Mouse (Mus musculus) forebrain, embryonic 10.5 days (tissue): Measurements from ENCODE around the gene Snap29. TPM values are rescaled to one million over a fixed set of nuclear protein-coding genes. Genes with fewer than 3 reads are reported as not detected.
A peak's percentile ranks its signal among the peaks of the same experiment; 100 is the strongest.

ENCODE experiments used
- DNase-seq: peaks from one replicate; pipeline ENCODE4 v3.0.0-alpha.2; 2017; ENCODE audit warnings: low spot score; ENCODE audit errors: extremely low spot score
- H3K27ac ChIP-seq: fragments of 300-500 bp; sonication (generic); 2 replicates; pipeline ENCODE4 v1.5.1; 2016; ENCODE audit warnings: mild to moderate bottlenecking
- H3K27me3 ChIP-seq: fragments of 300-500 bp; sonication (generic); 2 replicates; pipeline ENCODE4 v1.6.1; 2016; ENCODE audit warnings: mild to moderate bottlenecking; ENCODE audit not compliant: poor library complexity, severe bottlenecking
- H3K36me3 ChIP-seq: fragments of 300-500 bp; sonication (generic); replicated peaks from 2 replicates; pipeline ENCODE4 v1.6.1; 2016; ENCODE audit warnings: mild to moderate bottlenecking, moderate library complexity
- H3K4me1 ChIP-seq: fragments of 300-500 bp; sonication (generic); 2 replicates; pipeline ENCODE4 v1.6.1; 2016
- H3K4me3 ChIP-seq: fragments of 300-500 bp; sonication (generic); 2 replicates; pipeline ENCODE4 v1.5.1; 2016; ENCODE audit warnings: mild to moderate bottlenecking, moderate library complexity
- H3K9me3 ChIP-seq: fragments of 300-500 bp; sonication (generic); 2 replicates; pipeline ENCODE4 v1.6.1; 2016; ENCODE audit warnings: mild to moderate bottlenecking, moderate library complexity
- WGBS: fragments of 180-500 bp; shearing (Covaris S2); methylation state at CpG from one replicate; pipeline ENCODE4 v1.1.7; 2016; 5-methylcytosine and 5-hydroxymethylcytosine counted together
- polyA plus RNA-seq: library from polyadenylated mRNA; unstranded; fragments of >200 nt; fragmentation: Nextera tagmentation; extraction: Ambion mirVana; gene quantifications from 2 replicates; pipeline ENCODE4 v1.2.1, GENCODE M21; 2016

Gene Snap29
- 11.5 and 12.0 TPM in 2 replicates for polyA plus RNA-seq

GRCm38 (mm10) chr16:17405736-17406443, at the start of gene Snap29, which contains the start of gene Pi4ka:
Snap29 (plus strand) TSS chr16:17405986.
Pi4ka (minus strand) TSS chr16:17406314.
- Histone ChIP-seq H3K9me3 (no peaks in the 10 kb centered on the region), H3K36me3 (0 out of 2 replicates have a peak, but pooled peaks cover 6% of the 10 kb centered on the region), H3K4me1 (peaks cover 28% of the 10 kb centered on the region), H3K27me3 (no peaks in the 10 kb centered on the region), H3K4me3 (peak within 1 kb of the TSS; percentile 85), H3K27ac (peak within 1 kb of the TSS; percentile 90)
- under 1% methylated on average over 69 of the region's 69 CpGs for WGBS
- peak; percentile 99 for DNase-seq

DNA sequence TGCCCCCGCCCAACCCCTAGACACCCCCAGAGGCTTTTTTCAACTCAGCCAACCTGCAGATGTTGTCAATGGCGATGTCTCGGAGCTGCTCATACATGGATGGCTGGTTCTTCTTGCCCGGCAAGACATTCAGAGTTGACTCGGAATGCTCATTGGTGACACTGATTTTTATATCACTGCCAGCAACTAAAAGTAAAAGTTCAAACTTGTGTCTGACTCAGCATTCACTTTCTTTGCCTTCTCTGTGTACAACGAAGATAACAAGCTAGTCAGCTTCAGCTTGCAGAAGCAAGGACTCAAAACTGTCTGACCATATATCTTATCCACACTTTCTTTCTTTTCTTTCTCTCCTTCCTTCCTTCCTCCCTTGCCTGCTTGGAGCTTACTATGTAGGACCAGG, 49.8 kb upstream of the Snap29 start:
- 94% methylated on average over 6 of the region's 6 CpGs for WGBS
- no peak overlapping the region for H3K27ac ChIP-seq
- no peaks in the 10 kb centered on the region for H3K27me3 ChIP-seq
- no peaks in the 10 kb centered on the region for H3K4me1 ChIP-seq
- H3K36me3 ChIP-seq: peaks cover 59% of the 10 kb centered on the region
- no peak for DNase-seq
- no peak overlapping the region for H3K4me3 ChIP-seq
- no peaks in the 10 kb centered on the region for H3K9me3 ChIP-seq

DNA sequence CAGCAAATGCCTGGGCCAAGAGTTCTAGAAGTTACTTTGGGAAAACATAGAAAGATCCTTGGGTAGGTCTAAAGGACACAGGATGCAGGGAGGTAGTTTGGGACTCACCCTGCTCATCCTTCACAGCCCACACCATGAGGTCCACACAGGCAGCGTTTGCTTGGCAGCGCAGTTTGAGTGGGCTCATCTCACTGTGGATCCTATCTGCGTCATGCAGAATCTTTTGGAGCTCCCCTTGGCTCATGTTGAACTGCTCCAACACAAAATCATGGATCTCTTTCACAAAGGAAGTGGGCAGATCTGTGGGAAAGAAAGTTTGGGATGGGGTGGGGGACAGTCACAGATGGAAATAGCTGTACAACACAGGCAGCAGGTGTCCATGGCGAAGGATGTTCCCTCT, 47.0 kb upstream of the Snap29 start:
- no peak overlapping the region for H3K4me3 ChIP-seq
- H3K4me1 ChIP-seq: no peaks in the 10 kb centered on the region
- no peaks in the 10 kb centered on the region for H3K27me3 ChIP-seq
- WGBS: 95% methylated on average over 4 of the region's 4 CpGs
- peaks cover 51% of the 10 kb centered on the region for H3K36me3 ChIP-seq
- H3K27ac ChIP-seq: no peak overlapping the region
- no peak for DNase-seq
- no peaks in the 10 kb centered on the region for H3K9me3 ChIP-seq

DNA sequence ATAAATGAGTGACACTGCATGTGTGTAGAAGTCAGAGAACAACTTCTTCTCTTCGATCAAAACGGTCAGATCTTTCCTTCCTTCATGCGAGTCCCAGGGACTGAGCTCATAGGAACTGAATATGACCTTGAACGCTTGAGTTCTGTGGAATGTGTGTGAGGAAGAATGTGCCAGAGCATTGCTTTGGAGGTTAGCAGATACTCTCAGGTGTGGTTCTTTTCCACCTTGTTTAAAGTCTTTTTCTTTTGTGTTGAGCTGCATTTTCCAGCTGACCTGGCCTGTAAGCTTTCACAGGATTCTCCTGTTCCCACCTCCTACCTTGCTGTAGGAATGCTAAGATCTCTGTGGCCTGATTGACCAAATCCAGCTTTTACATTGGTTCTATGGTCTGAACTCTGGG, 23.5 kb upstream of the Snap29 start:
- no peaks in the 10 kb centered on the region for H3K27me3 ChIP-seq
- H3K27ac ChIP-seq: no peak overlapping the region
- peaks cover 18% of the 10 kb centered on the region for H3K36me3 ChIP-seq
- WGBS: 91% methylated on average over 4 of the region's 4 CpGs
- H3K4me3 ChIP-seq: no peak overlapping the region
- H3K4me1 ChIP-seq: no peaks in the 10 kb centered on the region
- no peaks in the 10 kb centered on the region for H3K9me3 ChIP-seq
- DNase-seq: no peak

DNA sequence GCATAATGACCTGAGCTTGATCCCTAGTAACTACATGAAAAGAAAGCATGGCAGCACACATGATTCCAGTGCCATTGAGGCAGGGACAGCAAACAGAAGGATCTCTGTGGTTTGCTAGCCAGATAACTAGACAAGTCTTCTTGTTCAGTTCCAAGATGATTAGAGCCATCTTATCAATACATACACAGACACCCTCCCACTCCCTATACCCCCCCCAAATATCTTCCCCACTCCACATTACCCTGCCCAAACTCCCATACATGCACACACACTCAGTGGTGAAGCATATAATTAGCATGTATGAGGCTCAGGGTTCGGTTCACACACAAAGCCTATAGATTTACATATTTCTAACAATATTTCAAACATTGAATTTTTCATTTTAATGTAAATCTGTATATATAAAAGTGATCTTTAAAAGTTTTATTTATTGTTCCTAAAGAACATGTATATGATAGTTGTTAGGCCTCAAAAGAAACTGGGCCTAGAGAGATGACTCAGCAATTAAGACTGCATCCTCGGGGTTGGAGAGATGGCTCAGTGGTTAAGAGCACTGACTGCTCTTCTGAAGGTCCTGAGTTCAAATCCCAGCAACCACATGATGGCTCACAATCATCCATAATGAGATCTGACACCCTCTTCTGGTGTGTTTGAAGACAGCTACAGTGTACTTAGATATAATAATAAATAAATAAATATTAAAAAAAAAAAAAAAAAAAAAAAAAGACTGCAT, 22.0 kb upstream of the Snap29 start:
- no peaks in the 10 kb centered on the region for H3K9me3 ChIP-seq
- WGBS: 88% methylated on average over 2 of the region's 2 CpGs
- DNase-seq: no peak
- H3K27ac ChIP-seq: no peak overlapping the region
- no peaks in the 10 kb centered on the region for H3K4me1 ChIP-seq
- H3K4me3 ChIP-seq: no peak overlapping the region
- no peaks in the 10 kb centered on the region for H3K27me3 ChIP-seq
- peaks cover 14% of the 10 kb centered on the region for H3K36me3 ChIP-seq

- no peaks in the 10 kb centered on the region for H3K4me1 ChIP-seq
- peaks cover 4% of the 10 kb centered on the region; the same call in 1 of the 2 replicates for H3K9me3 ChIP-seq
- H3K4me3 ChIP-seq: no peak overlapping the region
- H3K27ac ChIP-seq: no peak overlapping the region
- no peaks in the 10 kb centered on the region for H3K27me3 ChIP-seq
- no peak for DNase-seq
- H3K36me3 ChIP-seq: peaks cover 5% of the 10 kb centered on the region; the same call in 1 of the 2 replicates
- 90% methylated on average over 4 of the region's 4 CpGs for WGBS
These were observed 13.0 kb upstream of the Snap29 start for GRCm38 (mm10) chr16:17392784-17393183.

GRCm38 (mm10) chr16:17402855-17403254, 2.9 kb upstream of the Snap29 start:
- Histone ChIP-seq H3K4me3 (no peak overlapping the region), H3K27me3 (no peaks in the 10 kb centered on the region), H3K36me3 (0 out of 2 replicates have a peak, but pooled peaks cover 6% of the 10 kb centered on the region), H3K9me3 (no peaks in the 10 kb centered on the region), H3K4me1 (peaks cover 28% of the 10 kb centered on the region), H3K27ac (no peak overlapping the region)
- WGBS: 75% methylated on average over 1 of the region's 1 CpGs
- no peak for DNase-seq

DNA sequence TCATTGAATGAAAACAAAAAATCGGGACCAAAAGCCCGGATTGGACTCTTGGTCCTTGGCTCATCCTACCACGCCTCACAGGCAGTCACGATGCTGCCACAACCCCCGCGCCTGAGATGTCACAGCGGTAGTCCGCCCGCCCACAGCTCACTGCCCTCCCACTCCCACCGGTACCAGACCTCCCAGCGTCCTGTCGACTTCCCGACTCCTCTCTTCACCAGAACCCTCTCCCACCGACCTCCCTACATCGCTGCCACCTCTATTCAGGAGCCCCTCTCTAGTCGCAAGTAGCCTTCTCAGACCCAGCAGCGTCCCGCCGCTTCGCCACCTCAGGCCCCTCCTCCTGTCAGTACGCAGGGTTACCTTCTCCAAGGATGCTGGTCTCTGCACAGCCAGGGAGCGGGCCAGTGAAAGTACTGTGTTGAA, 502 bp upstream of the Snap29 start:
- Histone ChIP-seq H3K36me3 (0 out of 2 replicates have a peak, but pooled peaks cover 6% of the 10 kb centered on the region), H3K4me3 (peak overlapping the region; percentile 85), H3K4me1 (peaks cover 28% of the 10 kb centered on the region), H3K27ac (peak overlapping the region; percentile 90), H3K27me3 (no peaks in the 10 kb centered on the region), H3K9me3 (no peaks in the 10 kb centered on the region)
- DNase-seq: no peak
- under 1% methylated on average over 22 of the region's 22 CpGs for WGBS

- Histone ChIP-seq H3K9me3 (no peaks in the 10 kb centered on the region), H3K4me3 (peak overlapping the region; percentile 85), H3K36me3 (0 out of 2 replicates have a peak, but pooled peaks cover 6% of the 10 kb centered on the region), H3K4me1 (peaks cover 28% of the 10 kb centered on the region), H3K27me3 (no peaks in the 10 kb centered on the region), H3K27ac (no peak overlapping the region)
- WGBS: 47% methylated on average over 9 of the region's 9 CpGs
- DNase-seq: no peak
These were observed 886 bp downstream of the Snap29 start for GRCm38 (mm10) chr16:17406512-17407231.

DNA sequence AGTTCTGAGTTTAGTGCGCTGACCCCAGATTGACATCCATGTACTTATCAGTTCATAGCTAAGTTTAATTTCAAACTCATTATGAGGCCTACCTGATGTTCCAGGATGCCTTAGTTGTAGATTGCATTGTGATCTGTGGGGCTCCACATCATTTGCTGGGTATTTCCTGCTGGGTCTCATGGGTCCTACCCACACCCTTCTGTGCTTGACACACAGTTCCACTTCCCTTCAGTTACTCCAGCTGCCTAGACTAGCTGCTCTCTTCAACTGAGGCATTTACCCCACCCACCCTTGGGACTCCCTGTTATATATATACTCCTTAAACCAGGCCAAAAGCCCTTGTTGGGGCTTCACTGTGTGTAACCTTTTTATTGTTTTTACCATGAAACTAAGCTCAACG, 3.3 kb downstream of the Snap29 start:
- no peaks in the 10 kb centered on the region for H3K9me3 ChIP-seq
- no peaks in the 10 kb centered on the region for H3K36me3 ChIP-seq
- H3K27ac ChIP-seq: no peak overlapping the region
- H3K4me3 ChIP-seq: no peak overlapping the region
- 93% methylated on average over 2 of the region's 2 CpGs for WGBS
- H3K4me1 ChIP-seq: peaks cover 28% of the 10 kb centered on the region
- DNase-seq: no peak
- no peaks in the 10 kb centered on the region for H3K27me3 ChIP-seq

- Histone ChIP-seq H3K27ac (no peak overlapping the region), H3K4me1 (peaks cover 17% of the 10 kb centered on the region), H3K27me3 (no peaks in the 10 kb centered on the region), H3K9me3 (no peaks in the 10 kb centered on the region), H3K4me3 (no peak overlapping the region), H3K36me3 (no peaks in the 10 kb centered on the region)
- DNase-seq: no peak
- WGBS: 67% methylated on average over 4 of the region's 4 CpGs
These were observed 4.4 kb downstream of the Snap29 start for GRCm38 (mm10) chr16:17410209-17410608.

DNA sequence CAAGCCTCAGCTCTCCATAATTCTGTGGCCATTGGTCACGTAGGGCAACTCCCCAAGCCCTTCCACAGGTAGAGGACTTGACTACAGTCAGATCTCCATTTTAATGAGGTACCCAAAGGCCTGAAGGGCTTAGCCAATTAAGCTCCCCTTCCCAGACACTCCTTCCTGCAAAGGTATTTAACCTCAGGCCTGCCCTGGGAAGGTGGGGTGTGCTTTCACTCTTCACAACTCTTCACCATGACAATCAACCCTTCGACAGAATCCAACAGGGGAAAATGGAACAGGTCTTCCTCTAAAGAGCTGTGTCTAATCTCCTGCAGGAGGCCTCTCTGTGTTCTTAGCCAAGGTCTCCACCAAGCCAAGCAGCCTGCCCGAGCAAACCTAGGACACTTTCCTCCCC, 17.2 kb downstream of the Snap29 start:
- Histone ChIP-seq H3K4me1 (no peaks in the 10 kb centered on the region), H3K27ac (no peak overlapping the region), H3K4me3 (no peak overlapping the region), H3K36me3 (peaks cover 46% of the 10 kb centered on the region), H3K27me3 (no peaks in the 10 kb centered on the region), H3K9me3 (no peaks in the 10 kb centered on the region)
- no peak for DNase-seq
- WGBS: 72% methylated on average over 3 of the region's 3 CpGs
